Mouse (Mus musculus): Measurements from ENCODE around the gene Fra10ac1. TPM values are rescaled to one million over a fixed set of nuclear protein-coding genes. Genes with fewer than 3 reads are reported as not detected.
A peak's percentile ranks its signal among the peaks of the same experiment; 100 is the strongest.

Fra10ac1 gene
- total RNA-seq, 2 experiments from 2014 or later, result 17.5 to 18.1 TPM

DNA sequence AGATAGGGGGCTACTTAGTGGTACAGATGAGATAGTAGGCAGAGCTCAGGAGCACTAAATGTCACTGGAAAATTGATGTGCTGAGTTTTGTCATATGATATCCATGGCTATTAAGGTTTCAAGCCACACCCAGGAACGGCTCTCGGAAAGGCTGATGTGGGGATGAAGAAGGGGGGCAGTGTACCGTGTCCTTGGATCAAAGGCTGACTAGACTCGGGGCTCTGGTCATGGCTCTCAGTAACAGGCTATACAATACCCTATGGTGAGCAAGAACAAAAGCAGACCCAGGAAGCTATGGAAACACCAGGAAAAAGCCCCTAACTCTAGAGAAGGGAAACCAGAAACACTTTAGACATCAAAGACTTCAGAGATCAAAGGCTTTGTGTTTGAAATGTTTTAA lies 8.6 kb upstream of the Fra10ac1 start:
- DNase-seq (ENCODE audit: low spot score in 2 of 2), result no peak

DNA sequence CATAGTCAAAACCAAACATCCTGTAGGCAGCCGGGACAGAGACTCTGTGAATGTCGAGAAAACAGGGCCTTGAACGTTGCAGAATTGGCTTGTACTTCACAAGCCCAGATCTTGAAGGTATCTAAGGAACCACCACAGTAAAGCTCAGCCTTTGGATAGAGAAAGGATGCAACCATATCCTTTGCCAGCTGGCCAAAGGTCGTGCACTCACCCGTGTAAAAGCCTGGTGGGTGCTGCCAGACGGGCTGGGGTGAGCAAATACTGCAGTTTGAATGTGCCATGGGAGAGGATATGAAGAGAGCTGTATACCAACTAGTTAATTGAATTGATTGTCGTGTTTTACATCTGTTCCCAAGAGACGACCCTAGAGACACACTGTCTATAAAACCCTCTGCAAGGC lies 8.1 kb upstream of the Fra10ac1 start:
- no peak for DNase-seq (ENCODE audit: low spot score in 2 of 2)

DNA sequence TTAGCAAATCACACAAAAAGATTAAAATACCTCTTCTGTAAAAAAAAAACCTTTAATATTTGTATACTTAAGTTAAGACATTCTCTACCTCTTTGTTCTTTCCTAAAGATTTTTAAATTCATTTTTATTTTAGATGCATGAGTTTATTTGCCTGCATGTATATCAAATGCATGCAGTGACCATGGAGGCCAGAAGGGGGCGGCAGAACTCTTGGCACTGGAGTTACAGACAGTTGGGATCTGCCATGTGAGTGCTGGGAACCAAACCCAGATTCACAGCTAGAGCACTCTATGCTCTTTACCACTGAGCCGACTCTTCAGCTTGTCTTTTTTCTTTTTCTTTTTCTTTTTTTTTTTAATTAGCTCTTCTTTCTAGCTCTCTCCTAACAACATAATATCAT lies 4.7 kb upstream of the Fra10ac1 start:
- no peak for DNase-seq (ENCODE audit: low spot score in 2 of 2)

DNA sequence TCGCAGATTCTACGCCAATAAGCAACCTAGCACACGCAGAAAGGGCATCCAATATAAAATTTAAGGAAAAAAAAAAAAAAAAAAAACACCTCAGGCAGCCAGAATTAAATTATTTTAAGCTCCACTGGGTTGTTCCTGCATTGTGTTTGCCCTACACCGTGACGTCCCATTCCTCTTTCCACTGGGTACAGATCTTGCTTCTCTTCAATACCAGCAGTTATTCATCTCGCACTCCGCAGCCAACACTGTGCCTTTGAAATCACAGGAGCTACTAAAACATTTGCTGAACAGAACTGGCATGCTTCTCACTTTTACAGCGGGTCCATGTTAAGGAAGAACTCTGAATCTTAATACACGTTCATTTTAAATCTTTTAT lies 717 bp upstream of the Fra10ac1 start:
- peak; percentile 25 to 67 for DNase-seq (ENCODE audit: low spot score in 2 of 2)

DNA sequence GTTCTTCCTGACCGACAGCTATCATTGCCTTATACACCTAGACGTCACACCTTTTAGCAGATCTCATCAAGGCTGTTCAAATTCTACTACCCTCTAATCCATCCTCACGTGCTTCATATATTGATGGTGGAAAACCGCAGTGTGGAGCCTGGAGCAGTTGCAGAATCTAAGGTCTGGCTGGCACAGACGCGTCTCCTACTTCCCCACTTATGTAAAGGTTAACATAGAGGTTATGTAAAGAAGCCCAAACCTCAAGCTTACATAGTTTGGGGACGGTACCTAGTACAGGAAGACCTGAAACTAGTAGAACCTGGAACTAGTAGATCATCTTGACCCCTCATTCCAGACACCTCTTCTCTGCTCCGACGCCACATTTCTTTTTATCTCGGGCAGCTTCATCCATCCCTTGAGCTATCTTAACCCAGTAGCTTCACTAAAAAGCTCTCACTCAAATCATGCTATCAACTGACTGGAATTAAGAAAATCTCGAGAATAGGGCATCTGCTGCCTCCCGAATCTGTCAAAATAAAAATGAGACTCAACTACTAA lies 526 bp downstream of the Fra10ac1 start:
- peak in 1 of 2 experiments; percentile 18 for DNase-seq (ENCODE audit: low spot score in 2 of 2)

DNA sequence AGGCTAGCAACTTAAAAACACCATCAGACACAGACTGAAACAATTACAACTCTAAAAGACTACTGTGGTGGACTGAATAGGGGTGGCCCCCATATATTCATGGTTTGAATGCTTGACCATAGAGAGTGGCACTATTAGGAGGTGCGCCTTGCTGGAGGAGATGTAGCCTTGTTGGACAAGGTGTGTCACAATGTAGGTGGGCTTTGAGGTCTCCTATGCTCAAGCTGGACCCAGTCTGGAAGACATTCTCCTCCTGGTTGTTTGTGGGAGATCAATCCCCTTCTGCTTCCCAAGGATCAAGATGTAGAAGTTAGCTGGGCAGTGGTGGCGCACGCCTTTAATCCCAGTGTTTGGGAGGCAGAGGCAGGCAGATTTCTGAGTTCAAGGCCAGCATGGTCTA lies 6.3 kb downstream of the Fra10ac1 start:
- DNase-seq (ENCODE audit: low spot score in 2 of 2), result no peak

DNA sequence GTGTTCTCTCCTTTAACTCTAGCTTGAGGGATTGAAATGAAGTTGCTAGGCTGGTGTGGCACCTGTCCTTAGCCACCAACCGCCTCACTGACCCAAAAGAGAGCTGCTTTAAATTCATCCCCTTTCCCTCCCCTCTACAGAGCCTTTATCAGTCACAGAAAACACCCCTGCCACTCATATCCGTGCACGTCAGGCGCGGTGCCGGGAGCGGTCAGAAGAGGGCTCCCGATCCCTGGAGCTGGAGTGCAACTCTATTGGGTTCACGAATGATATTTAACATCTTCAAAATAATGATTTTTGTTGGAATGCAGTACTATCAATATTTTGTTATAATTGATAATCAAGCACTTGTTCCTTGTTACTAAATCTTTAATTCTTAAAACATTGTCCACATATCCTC lies 17.3 kb downstream of the Fra10ac1 start:
- peak in 1 of 2 experiments; percentile 62 for DNase-seq (ENCODE audit: low spot score in 2 of 2)

DNA sequence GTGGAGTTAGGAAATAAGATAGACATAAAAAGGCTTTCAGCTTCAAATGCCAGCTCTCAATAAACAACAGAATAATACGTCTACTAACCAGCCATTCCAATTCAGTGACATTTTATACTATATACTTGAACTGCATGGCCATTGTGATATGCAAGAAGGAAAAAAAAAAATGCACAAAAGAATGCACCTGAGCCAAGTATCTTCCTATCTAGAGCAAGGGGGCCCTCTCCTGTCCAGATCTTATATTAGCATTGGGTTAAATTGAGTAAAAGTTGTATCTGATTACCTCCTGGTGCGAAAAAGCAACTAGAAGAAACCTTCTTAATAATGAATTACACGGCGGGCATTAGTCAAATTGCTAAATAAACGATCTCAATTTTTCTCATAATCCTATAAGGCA lies 25.2 kb downstream of the Fra10ac1 start:
- DNase-seq (ENCODE audit: low spot score in 2 of 2), result peak in 1 of 2 experiments; percentile 49

DNA sequence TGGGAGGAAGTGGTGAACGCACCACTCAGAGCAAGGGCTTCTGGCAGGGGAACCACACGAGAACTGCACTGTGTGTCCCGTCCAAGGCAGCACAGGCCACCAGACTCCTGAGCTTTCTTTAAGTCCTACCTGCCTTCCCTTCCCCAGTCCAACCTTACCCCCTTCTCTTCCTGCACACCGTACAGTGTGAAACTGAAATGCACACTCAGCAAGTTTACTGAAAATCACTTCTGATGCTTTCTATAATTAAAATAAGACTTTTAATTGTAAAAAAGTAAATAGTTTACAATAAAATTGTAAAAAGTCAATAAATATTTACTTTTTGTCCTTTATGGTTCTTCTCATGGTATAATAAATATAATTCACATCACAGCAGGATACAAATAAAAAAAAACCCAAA lies 28.7 kb downstream of the Fra10ac1 start:
- no peak for DNase-seq (ENCODE audit: low spot score in 2 of 2)

DNA sequence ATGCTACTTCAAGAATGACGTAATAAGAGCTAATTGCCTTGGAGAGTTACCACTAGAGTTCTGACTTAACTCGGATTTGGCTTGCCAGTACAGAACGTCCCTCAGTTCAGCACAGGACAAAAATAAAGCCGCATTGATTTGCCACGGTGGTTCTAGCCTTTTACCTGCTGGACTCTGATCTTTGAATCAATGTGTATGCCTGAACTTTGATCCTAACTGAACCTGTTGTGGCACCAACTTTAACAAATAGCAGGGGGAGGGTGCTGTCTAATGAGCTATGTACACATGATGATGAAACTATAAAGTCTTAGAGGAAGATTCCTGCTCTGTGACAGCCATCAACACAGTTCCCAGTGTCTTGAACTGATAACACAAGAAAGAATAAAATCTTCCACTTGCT lies 32.5 kb downstream of the Fra10ac1 start:
- no peak for DNase-seq (ENCODE audit: low spot score in 2 of 2)

DNA sequence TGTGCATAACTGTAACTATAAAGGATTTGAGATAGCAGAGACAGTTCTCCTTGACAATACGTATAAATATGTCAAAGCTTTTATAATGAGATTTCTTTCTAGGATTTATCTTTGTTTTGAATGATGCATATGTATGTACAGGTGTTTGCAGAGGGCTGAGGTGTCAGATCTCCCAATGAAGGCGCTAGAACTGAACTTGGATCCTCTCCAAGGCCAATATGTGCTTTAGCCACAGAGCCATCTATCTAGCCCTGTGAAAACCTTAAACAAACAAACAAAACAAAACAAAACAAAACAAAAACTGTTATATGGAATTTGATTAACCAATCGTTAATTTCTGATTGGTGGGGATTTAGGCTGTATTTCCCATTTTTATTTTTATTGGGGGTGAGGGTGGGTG lies 33.4 kb downstream of the Fra10ac1 start:
- no peak for DNase-seq (ENCODE audit: low spot score in 2 of 2)

DNA sequence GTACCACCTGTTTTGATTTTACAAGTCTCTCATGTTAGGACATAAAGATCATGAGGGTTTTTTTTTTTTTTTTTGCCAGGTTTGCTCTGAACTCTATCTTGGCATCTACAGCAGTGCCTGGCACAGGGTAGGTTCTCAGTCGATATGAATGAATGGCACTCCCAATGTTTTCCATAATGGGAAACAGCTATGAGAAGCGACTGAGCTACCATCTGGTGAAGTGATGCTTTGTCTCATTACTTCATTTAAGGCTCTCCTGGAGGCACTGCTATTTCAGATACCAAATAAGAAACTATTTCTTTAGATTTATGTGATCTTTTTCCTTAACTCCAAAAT lies 36.6 kb downstream of the Fra10ac1 start:
- peak in 1 of 2 experiments; percentile 58 for DNase-seq (ENCODE audit: low spot score in 2 of 2)

DNA sequence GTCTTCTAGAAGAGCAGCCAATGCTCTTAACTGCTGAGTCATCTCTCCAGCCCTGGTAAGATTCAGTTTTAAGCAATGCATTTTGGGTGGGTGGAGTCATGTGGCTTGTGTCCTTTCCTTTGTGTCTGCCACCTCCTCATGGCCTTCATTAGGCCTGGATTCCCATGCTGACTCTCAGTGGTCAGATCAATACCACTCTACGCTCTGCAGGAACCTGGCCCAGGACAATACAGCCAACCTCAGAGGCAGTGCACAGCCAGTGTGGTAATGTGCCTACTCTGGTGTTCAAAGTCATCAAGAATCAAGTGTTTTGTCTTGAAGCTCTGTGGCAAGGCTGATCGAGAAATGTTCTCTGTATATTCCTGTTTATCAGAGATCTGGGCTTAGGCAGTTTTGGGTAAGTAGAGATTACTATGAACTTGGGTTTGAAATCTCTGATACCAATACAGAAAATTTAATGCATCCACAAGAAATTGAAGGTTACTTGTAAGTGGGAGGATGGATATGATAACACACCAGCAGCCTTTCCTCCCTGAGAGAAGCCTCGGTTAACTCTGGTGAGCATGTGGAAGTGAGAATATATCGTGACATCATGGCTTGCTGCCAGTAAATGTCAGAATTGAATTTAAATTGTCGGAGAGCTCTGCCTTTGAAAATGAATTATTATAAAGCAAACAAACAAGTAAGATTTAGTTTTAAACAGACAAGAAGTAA lies 37.2 kb downstream of the Fra10ac1 start:
- DNase-seq (ENCODE audit: low spot score in 2 of 2), result no peak

DNA sequence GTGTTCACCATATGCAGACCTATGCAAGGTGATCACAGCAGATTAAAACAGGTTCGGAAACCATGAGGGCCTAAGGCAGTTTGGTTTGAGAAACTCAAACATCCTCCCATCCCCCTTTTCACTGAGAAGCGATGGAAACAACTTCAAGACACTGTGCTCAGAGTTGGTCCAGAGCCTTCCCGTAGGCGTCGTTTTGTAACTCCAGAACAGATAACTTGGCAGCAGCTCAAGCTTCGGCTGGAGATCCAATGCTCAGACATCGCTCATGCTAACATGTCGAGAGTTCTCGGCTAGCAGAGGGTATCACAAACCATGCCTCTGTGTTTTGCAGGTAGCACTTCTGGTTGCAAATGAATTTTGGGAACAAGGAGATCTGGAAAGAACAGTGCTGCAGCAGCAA lies 44.3 kb downstream of the Fra10ac1 start:
- DNase-seq (ENCODE audit: low spot score in 2 of 2), result peak in 1 of 2 experiments; percentile 58

DNA sequence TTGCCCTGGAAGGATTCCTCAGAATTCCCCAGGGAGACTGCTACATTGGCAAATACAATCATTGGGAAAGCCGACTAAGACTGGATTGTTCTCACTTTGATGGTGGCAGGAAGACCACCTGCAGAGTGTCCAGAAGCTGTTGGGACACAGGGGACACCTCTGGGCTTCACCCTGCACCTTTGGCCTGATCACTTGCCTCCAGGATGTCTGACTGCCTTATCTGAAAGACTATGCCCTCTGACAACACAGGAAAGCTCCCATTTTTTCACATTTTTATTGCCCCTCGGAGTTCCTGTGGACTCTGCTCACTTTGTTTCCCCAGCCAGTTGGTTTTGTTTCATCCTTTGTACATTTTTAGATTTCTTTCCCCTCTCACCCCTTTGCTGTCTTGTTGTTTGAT lies 59.3 kb downstream of the Fra10ac1 start:
- DNase-seq (ENCODE audit: low spot score in 2 of 2), result no peak

DNA sequence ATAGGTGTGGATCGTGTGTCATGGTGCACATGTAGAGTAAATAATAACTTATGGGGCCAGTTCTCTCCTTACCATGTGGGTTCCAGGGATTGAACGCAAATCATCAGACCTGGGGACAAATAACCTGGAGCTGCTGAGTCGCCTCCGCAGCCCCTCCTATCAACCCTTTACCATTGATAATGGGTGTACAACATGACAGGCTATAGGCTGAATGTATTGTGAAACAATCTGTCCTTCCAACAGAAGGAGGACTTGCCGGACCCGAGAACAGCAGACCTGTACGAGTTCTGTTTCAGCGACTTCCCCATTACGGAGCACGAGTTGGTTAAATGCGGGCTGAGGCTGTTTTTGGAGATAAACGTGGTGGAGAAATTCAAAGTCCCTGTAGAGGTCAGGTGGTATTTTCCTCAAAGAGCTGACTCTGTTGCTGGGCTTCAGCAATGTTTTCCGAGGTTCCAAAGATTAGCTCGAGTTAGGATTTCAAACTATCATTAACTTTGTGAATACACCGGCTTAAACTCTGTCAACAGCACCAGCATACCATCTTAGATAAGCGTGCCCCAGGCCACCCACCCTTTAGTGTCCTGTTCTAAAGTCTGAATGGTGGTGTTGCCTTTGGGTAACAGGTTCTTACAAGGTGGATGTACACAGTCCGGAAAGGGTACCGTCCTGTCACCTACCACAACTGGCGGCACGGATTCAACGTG lies 62.2 kb downstream of the Fra10ac1 start:
- DNase-seq (ENCODE audit: low spot score in 2 of 2), result no peak

DNA sequence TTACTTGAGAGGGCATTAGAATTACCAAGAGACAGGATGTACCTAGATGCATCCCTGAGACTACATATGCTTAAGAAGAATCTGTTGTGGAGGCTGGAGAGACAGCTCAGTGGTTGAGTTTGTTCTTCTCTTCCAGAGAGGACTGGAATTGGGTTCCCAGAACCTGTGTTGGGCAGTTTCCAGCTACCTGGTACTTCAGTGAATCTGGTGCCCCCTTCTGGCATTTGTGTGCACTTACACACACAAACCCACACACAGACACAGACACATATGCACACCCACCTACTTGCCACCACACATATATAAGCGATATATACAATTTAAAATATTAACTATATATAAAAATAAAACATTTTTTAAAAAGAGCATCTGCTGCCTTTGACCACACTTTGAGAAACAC lies 67.7 kb downstream of the Fra10ac1 start:
- DNase-seq (ENCODE audit: low spot score in 2 of 2), result no peak

DNA sequence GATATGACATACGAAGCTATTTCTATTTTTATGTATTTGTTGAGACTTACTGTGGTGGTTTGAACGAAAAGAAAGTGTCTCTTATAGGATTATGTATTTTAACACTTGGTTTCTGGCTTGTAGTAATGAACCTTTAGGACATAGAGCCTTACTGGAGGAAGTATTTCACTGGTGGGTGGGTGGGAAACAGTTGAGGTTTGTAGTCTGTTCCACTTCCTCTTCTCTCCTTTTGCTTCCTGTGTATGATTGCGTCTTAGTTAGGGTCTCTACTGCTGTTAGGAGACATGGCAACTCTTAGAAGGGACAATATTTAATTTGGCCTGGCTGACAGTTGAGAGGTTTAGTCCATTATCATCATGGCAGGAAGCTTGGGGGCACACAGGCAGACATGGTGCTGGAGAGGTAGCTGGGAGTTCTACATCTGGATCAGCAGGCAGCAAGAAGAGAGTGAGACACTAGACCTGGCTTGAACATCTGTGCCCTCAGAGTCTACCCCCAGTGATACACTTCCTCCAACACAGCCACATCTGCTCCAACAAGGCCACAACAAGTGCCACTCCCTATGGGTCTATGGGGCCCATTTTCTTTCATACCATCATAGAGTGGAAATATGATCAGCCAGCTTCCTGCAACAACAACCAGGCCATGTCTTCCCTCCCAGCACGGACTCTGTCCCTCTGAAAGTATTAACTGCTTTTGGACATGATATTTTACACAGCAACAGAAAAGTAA lies 80.2 kb downstream of the Fra10ac1 start:
- no peak for DNase-seq (ENCODE audit: low spot score in 2 of 2)

Measured in layer of hippocampus, adult 18-20 months (tissue).